Mouse (Mus musculus) CH12.LX (cell line): ENCODE measurements at regions not wholly inside any gene's neighbourhood (a gene's known extent, or its start where the extent isn't known, plus 50 kb on each side); places are given as distances from the start of the nearest gene placed in this dataset.

Source experiments
- DNase-seq: peaks from one replicate; pipeline ENCODE4 v3.0.0-alpha.2; 2013; ENCODE audit errors: extremely low read depth
- H3K27ac ChIP-seq: 2 replicates; pipeline ENCODE4 v1.5.1; 2012; ENCODE audit warnings: low read depth, mild to moderate bottlenecking, control low read depth, moderate library complexity; ENCODE audit not compliant: insufficient read depth
- H3K27me3 ChIP-seq: replicated peaks from 2 replicates; pipeline ENCODE3; 2012; ENCODE audit warnings: inconsistent platforms
- H3K36me3 ChIP-seq, 2 experiments: replicated peaks in 1 of 2; 2 replicates each; pipeline versions ENCODE3 to v1.6.1; 2012; ENCODE audit warnings: inconsistent platforms in 1 of 2, low read length in 1 of 2, mild to moderate bottlenecking in 1 of 2, mixed read lengths in 1 of 2, moderate library complexity in 1 of 2; ENCODE audit not compliant: control insufficient read depth in 1 of 2, insufficient read depth in 1 of 2
- H3K4me1 ChIP-seq, 2 experiments: 2 replicates each; pipeline ENCODE4 v1.6.1; 2012; ENCODE audit warnings: inconsistent platforms in 1 of 2, moderate library complexity in 1 of 2; ENCODE audit not compliant: insufficient read depth in 2 of 2, control insufficient read depth in 1 of 2
- H3K4me2 ChIP-seq: 2 replicates; pipeline ENCODE4 v1.6.1; 2012; ENCODE audit warnings: low read depth, mild to moderate bottlenecking, control low read depth; ENCODE audit not compliant: poor library complexity, insufficient read depth, severe bottlenecking
- H3K4me3 ChIP-seq, 3 experiments: fragments of 150-350 bp in 1 of 3; sonication (generic) in 1 of 3; replicated peaks in 1 of 3; 2 replicates each; pipeline versions ENCODE3 to v1.5.1; 2011 to 2012; ENCODE audit warnings: low read depth in 2 of 3, low read length in 2 of 3, mild to moderate bottlenecking in 2 of 3, moderate library complexity in 2 of 3, control low read depth in 1 of 3, improper control_type of control experiment in 1 of 3, inconsistent platforms in 1 of 3, mixed read lengths in 1 of 3; ENCODE audit not compliant: poor library complexity in 1 of 3
- H3K79me2 ChIP-seq: replicated peaks from 2 replicates; pipeline ENCODE4 v1.6.1; 2012; ENCODE audit warnings: mild to moderate bottlenecking, moderate library complexity; ENCODE audit not compliant: control insufficient read depth, poor library complexity, insufficient read depth, severe bottlenecking; ENCODE audit errors: extremely low read depth
- H3K9ac ChIP-seq: 2 replicates; pipeline ENCODE4 v1.6.1; 2012; ENCODE audit warnings: low read depth, mild to moderate bottlenecking, control low read depth, moderate library complexity; ENCODE audit not compliant: insufficient read depth
- H3K9me3 ChIP-seq: replicated peaks from 2 replicates; pipeline ENCODE3; 2012; ENCODE audit warnings: low read length, inconsistent platforms, mixed read lengths
- BHLHE40 ChIP-seq: IDR thresholded peaks from 2 replicates; pipeline ENCODE4 v1.6.1; 2011; ENCODE audit warnings: mild to moderate bottlenecking, low read depth, low read length, improper control_type of control experiment
- E2F4 ChIP-seq: IDR thresholded peaks from 2 replicates; pipeline ENCODE4 v1.6.1; 2011; ENCODE audit warnings: low read depth, low read length, improper control_type of control experiment; ENCODE audit not compliant: insufficient replicate concordance
- ETS1 ChIP-seq: conservative IDR thresholded peaks from 2 replicates; pipeline ENCODE4 v1.6.1; 2012; ENCODE audit warnings: low read depth, mild to moderate bottlenecking, inconsistent platforms, low read length, improper control_type of control experiment, moderate library complexity
- GABPA ChIP-seq: IDR thresholded peaks from 2 replicates; pipeline ENCODE4 v1.6.1; 2012; ENCODE audit warnings: low read depth, low read length, improper control_type of control experiment, inconsistent platforms; ENCODE audit not compliant: insufficient replicate concordance
- JUN ChIP-seq: IDR thresholded peaks from 2 replicates; pipeline ENCODE4 v1.6.1; 2011; ENCODE audit warnings: low read depth, mild to moderate bottlenecking, low read length, improper control_type of control experiment, moderate library complexity; ENCODE audit not compliant: insufficient read depth
- MAFK ChIP-seq: IDR thresholded peaks from 2 replicates; pipeline ENCODE4 v1.6.1; 2011; ENCODE audit warnings: low read length, improper control_type of control experiment; ENCODE audit not compliant: insufficient replicate concordance
- TBP ChIP-seq: conservative IDR thresholded peaks from 2 replicates; pipeline ENCODE4 v1.6.1; 2011; ENCODE audit warnings: low read depth, low read length, improper control_type of control experiment
- dilution Hi-C: fragments of 300-500 bp; cut with MboI; formaldehyde crosslinking; loops from 2 replicates; pipeline ENCODE4 v1.14.3; 2020; ENCODE audit warnings: low sequenced_read_pairs; ENCODE audit not compliant: extremely low pct_unique_long_range_greater_than_20kb, extremely low pct_ligation_motif_present
- in situ Hi-C: fragments of 300-500 bp; cut with MboI; formaldehyde crosslinking; loops from 3 replicates; pipeline ENCODE4 v1.14.3; 2019; ENCODE audit warnings: low sequenced_read_pairs, low pct_ligation_motif_present, low pct_unique_long_range_greater_than_20kb, mixed read lengths

GRCm38 (mm10) chr13:53734944-53735343 is 262.1 kb upstream of the Msx2 start:
- no peak overlapping the region for H3K4me3 ChIP-seq
- H3K4me1 ChIP-seq: no peaks in the 10 kb centered on the region
- in situ Hi-C loops: no loop called here
- DNase-seq: no peak
- no peak for TF ChIP-seq GABPA
- TF ChIP-seq JUN: no peak
- no peak for TF ChIP-seq MAFK
- TF ChIP-seq E2F4: no peak
- TF ChIP-seq, all 38 proteins: peak for 0
- H3K9me3 ChIP-seq: no peaks in the 10 kb centered on the region
- dilution Hi-C loops: no loop called here
- H3K36me3 ChIP-seq: no peaks in the 10 kb centered on the region
- H3K27me3 ChIP-seq: peaks cover 89% of the 10 kb centered on the region
- no peak overlapping the region for H3K4me2 ChIP-seq
- H3K9ac ChIP-seq: no peak overlapping the region
- H3K27ac ChIP-seq: no peak overlapping the region
- H3K79me2 ChIP-seq: no peaks in the 10 kb centered on the region

DNA sequence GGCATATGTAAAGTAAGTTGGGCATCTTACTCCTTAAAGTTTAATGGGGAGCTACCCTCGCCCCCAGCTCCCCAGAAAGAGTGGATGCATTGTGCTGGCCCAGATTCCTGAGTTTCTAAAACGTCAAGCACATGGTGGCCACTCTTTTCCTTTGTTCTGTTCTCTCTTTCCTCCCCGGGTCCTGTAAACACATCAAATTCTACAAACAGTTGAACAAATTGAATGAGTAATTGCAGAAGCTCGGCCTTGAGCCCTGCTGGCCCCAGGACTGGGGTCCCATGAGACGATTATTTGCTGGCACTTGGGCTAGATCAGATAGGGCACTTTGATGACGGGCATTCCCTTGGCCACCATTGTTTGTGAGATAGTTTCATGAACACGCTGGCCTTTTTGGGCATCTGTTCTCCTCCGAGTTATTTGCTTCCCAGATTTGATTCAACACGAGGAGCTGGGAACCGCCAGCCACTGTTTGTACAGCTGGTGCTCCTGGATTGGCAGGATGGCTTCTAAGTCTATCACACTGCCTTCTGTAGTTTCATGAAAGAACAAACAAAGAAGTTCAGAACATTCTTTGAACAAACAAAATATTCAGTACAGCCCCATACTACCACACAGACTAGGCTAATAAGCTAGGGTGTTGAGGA is 257.5 kb upstream of the Msx2 start:
- no peaks in the 10 kb centered on the region for H3K79me2 ChIP-seq
- no peak overlapping the region for H3K4me2 ChIP-seq
- TF ChIP-seq MAFK (no peak), ETS1 (no peak), E2F4 (no peak)
- no peaks in the 10 kb centered on the region for H3K4me1 ChIP-seq
- H3K9me3 ChIP-seq: no peaks in the 10 kb centered on the region
- no peak for DNase-seq
- H3K9ac ChIP-seq: no peak overlapping the region
- no peaks in the 10 kb centered on the region for H3K36me3 ChIP-seq
- in situ Hi-C loops: no loop called here
- dilution Hi-C loops: no loop called here
- H3K27me3 ChIP-seq: peaks cover 70% of the 10 kb centered on the region
- no peak overlapping the region for H3K27ac ChIP-seq
- no peak overlapping the region for H3K4me3 ChIP-seq

DNA sequence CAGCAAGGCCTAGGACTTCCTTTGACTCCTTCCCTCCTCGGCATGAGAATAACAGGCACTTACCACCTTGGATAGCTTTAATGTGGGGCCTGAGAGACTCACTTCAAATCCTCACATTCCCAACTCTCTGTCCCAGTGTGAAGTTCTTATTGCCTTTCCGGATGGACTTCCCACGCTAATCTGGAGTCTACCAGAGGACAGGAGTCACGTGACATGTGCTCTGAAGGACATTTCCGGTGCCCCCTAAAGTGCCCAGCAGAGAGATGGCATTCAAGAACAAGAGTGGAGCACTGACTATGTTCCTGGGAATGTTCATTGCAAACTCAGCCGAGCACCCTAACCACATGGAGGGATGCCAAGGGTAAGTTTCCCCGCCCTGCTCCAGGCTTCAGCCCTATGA is 257.0 kb upstream of the Msx2 start:
- in situ Hi-C loops (no loop called here), dilution Hi-C loops (no loop called here)
- no peaks in the 10 kb centered on the region for H3K9me3 ChIP-seq
- no peak overlapping the region for H3K27ac ChIP-seq
- no peak overlapping the region for H3K4me3 ChIP-seq
- no peaks in the 10 kb centered on the region for H3K4me1 ChIP-seq
- DNase-seq: no peak
- H3K36me3 ChIP-seq: no peaks in the 10 kb centered on the region
- no peaks in the 10 kb centered on the region for H3K79me2 ChIP-seq
- no peak for TF ChIP-seq BHLHE40
- TF ChIP-seq TBP: no peak
- H3K4me2 ChIP-seq: no peak overlapping the region
- H3K27me3 ChIP-seq: peaks cover 71% of the 10 kb centered on the region
- H3K9ac ChIP-seq: no peak overlapping the region
